Mouse (Mus musculus): ENCODE data around the gene Ift57.

GRCm38 (mm10) chr16:49726216-49726615, 27.2 kb downstream of the Ift57 start:
- TF ChIP-seq TCF12 (IDR thresholded peaks at IDR 0.05; ENCODE audit: insufficient read depth, poor library complexity, severe bottlenecking): no peak
- no peak for TF ChIP-seq USF1 (IDR thresholded peaks at IDR 0.05; ENCODE audit: low read depth)
- no peak for TF ChIP-seq POLR2A (IDR thresholded peaks at IDR 0.05; ENCODE audit: insufficient read length, low read depth)
- no peak for TF ChIP-seq POLR2AphosphoS2 (IDR thresholded peaks at IDR 0.05; ENCODE audit: insufficient read length, low read depth)
- TF ChIP-seq E2F4 (IDR thresholded peaks at IDR 0.05; ENCODE audit: insufficient read depth): no peak
- no peak for TF ChIP-seq CEBPB (IDR thresholded peaks at IDR 0.05; ENCODE audit: insufficient read depth, poor library complexity, severe bottlenecking)

Measured in myocyte (in vitro differentiated cells).